Mouse (Mus musculus) midbrain, postnatal 0 days (tissue): ENCODE results near the gene Cybrd1. TPM values are rescaled to one million over a fixed set of nuclear protein-coding genes. Genes with fewer than 3 reads are reported as not detected.
A peak's percentile ranks its signal among the peaks of the same experiment; 100 is the strongest.

Source experiments
- ATAC-seq: fragments of 200-750 bp; cut with Nextera tagmentation; 2 replicates; pipeline ENCODE4 v1.8.0; 2017; ENCODE audit warnings: moderate number of reproducible peaks, mild to moderate bottlenecking, moderate TSS enrichment, moderate library complexity; ENCODE audit not compliant: low FRiP score
- DNase-seq: peaks from one replicate; pipeline ENCODE4 v3.0.0-alpha.2; 2015; ENCODE audit warnings: low spot score
- H3K27ac ChIP-seq: fragments of 300-500 bp; sonication (generic); 2 replicates; pipeline ENCODE4 v1.5.1; 2014; ENCODE audit warnings: low read depth, mild to moderate bottlenecking, low read length, mixed read lengths
- H3K27me3 ChIP-seq: fragments of 300-500 bp; sonication (generic); 2 replicates; pipeline ENCODE4 v1.6.1; 2014; ENCODE audit warnings: low read length, control low read depth, mixed read lengths; ENCODE audit not compliant: insufficient read depth
- H3K36me3 ChIP-seq: fragments of 300-500 bp; sonication (generic); 2 replicates; pipeline ENCODE4 v1.6.1; 2014; ENCODE audit warnings: low read length, control low read depth, mixed read lengths; ENCODE audit not compliant: insufficient read depth
- H3K4me1 ChIP-seq: fragments of 300-500 bp; sonication (generic); 2 replicates; pipeline ENCODE4 v1.6.1; 2014; ENCODE audit warnings: mild to moderate bottlenecking, control low read depth, antibody characterized with exemption, low read length, mixed read lengths; ENCODE audit not compliant: insufficient read depth
- H3K4me2 ChIP-seq: fragments of 300-500 bp; sonication (generic); 2 replicates; pipeline ENCODE4 v1.6.1; 2014; ENCODE audit warnings: low read depth, mild to moderate bottlenecking, low read length, mixed read lengths; ENCODE audit not compliant: poor library complexity, severe bottlenecking
- H3K4me3 ChIP-seq: fragments of 300-500 bp; sonication (generic); 2 replicates; pipeline ENCODE4 v1.5.1; 2014; ENCODE audit warnings: low read depth, mild to moderate bottlenecking, low read length, moderate library complexity
- H3K9ac ChIP-seq: fragments of 300-500 bp; sonication (generic); replicated peaks from 2 replicates; pipeline ENCODE4 v1.6.1; 2014; ENCODE audit warnings: mild to moderate bottlenecking, low read length, moderate library complexity, mixed read lengths; ENCODE audit not compliant: poor library complexity, severe bottlenecking
- H3K9me3 ChIP-seq: fragments of 300-500 bp; sonication (generic); 2 replicates; pipeline ENCODE4 v1.6.1; 2016; ENCODE audit warnings: low read length, control low read depth
- CTCF ChIP-seq: IDR thresholded peaks from 2 replicates; pipeline ENCODE4 v1.5.1; 2016; ENCODE audit warnings: antibody characterized with exemption, mild to moderate bottlenecking
- WGBS: fragments of 180-500 bp; shearing (Covaris S2); extraction: QIAGEN DNeasy Blood & Tissue Kit; methylation state at CpG from one replicate; pipeline ENCODE4 v1.1.7; 2014; 5-methylcytosine and 5-hydroxymethylcytosine counted together
- polyA plus RNA-seq: library from polyadenylated mRNA; unstranded; fragments of >200 nt; fragmentation: Nextera tagmentation; extraction: Ambion mirVana; gene quantifications from 2 replicates; pipeline ENCODE4 v1.2.1, GENCODE M21; 2015
- total RNA-seq: library from RNA; depleted of rRNA; stranded (reverse); fragments of >200 nt; gene quantifications from 2 replicates; pipeline ENCODE4 v1.2.3, GENCODE M21; 2014

The Cybrd1 gene
- total and polyA plus RNA-seq, 2 experiments from 2014 or later = 2.2 to 6.3 TPM

DNA sequence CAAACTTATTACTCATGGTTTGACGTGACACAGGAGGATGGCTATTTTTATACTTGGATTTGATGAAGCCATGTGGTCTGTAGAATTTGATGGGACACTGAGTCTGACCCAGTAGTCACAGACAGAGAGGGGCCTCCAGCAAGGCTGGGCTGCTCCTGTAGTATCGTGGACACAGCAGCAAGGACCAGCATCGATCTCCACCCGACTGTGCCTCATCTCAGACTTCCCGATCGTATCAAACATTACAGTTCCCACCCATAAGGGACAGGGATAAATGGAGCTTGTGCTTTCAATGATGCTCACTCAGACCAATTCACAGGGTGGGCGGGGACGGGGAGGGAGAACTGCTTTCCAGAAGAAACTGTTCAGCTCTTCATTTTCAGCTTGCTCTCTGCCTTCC, 40.2 kb downstream of the Cybrd1 start:
- Histone ChIP-seq H3K4me3 (no peak overlapping the region), H3K36me3 (no peaks in the 10 kb centered on the region), H3K4me1 (no peaks in the 10 kb centered on the region), H3K9me3 (no peaks in the 10 kb centered on the region), H3K9ac (no peak overlapping the region), H3K27me3 (no peaks in the 10 kb centered on the region), H3K27ac (no peak overlapping the region), H3K4me2 (no peak overlapping the region)
- WGBS = 96% methylated on average over 8 of the region's 8 CpGs
- no peak for DNase-seq
- no peak for TF ChIP-seq CTCF
- ATAC-seq = no peak

DNA sequence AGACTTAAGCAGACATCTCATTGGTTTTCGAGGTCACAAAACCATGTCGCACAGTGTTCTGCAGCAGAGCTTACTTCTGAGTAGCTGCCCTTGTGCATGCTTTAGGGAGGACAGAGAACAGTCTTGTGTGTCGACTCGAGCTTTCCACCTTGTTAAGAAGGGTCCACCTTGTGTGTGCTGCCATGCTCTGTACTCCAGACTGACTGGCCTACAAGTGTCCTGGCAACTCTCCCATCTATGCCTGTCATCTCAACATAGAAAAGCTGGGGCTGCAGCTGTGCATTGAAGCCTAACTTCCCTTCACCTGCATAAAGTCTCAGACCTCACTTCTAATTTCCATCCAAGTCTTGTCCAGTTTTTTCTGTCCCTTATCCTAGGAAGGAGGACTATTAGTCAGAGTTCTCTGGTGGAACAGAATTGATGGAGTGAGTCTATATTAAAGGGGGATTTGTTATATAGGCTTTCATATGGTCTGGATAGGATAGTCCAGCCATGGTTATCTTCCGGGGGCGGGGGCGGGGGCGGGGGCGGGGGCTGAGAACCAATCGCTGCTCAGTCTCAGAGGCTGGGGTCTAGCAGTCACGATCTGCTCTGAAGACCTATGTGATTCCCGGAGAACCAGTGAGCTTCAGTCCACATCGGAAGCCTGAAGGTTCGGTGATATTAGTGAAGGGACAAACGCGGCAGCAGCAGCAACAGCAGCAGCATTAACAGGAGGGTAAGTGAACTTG, 42.0 kb downstream of the Cybrd1 start:
- TF ChIP-seq CTCF = no peak
- ATAC-seq (0 out of 2 replicates have a peak, but pooled peaks have one; percentile 39), DNase-seq (no peak)
- WGBS = 68% methylated on average over 16 of the region's 16 CpGs
- Histone ChIP-seq H3K27me3 (no peaks in the 10 kb centered on the region), H3K9me3 (no peaks in the 10 kb centered on the region), H3K36me3 (no peaks in the 10 kb centered on the region), H3K9ac (no peak overlapping the region), H3K27ac (peak overlapping the region; percentile 69), H3K4me2 (peak overlapping the region; percentile 30; the same call in 1 of the 2 replicates), H3K4me1 (no peaks in the 10 kb centered on the region), H3K4me3 (peak overlapping the region; percentile 11; the same call in 1 of the 2 replicates)

- Histone ChIP-seq H3K9ac (no peak overlapping the region), H3K36me3 (no peaks in the 10 kb centered on the region), H3K4me3 (peak overlapping the region; percentile 11; the same call in 1 of the 2 replicates)
Measured at GRCm38 (mm10) chr2:71160307-71160861, 42.7 kb downstream of the Cybrd1 start.

DNA sequence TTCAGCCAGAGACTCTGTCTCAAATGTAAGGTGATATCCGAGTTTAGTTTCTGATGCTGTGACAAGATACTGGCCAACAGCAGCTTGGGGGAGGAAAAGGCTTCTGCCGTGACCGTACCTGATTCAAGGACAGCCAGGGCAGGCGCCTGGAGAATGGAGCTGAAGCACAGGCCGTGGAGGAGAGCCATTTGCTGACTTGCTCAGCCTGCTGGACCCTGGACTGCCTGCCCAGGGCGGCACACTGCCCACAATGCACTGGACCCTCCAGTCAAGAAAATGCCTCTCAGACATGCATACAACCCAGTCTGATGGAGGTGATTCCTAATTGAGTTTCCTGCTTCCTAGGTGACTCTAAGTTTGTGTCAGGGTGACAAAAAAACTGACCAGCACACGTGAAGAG, 43.8 kb downstream of the Cybrd1 start:
- no peaks in the 10 kb centered on the region for H3K27me3 ChIP-seq
- no peaks in the 10 kb centered on the region for H3K36me3 ChIP-seq
- ATAC-seq (no peak), DNase-seq (no peak)
- no peak overlapping the region for H3K4me2 ChIP-seq
- TF ChIP-seq CTCF = no peak
- H3K9ac ChIP-seq = no peak overlapping the region
- H3K4me1 ChIP-seq = no peaks in the 10 kb centered on the region
- WGBS = 91% methylated on average over 7 of the region's 7 CpGs
- no peak overlapping the region for H3K27ac ChIP-seq
- H3K4me3 ChIP-seq = no peak overlapping the region
- no peaks in the 10 kb centered on the region for H3K9me3 ChIP-seq

More at GRCm38 (mm10) chr2:71160307-71160861, 42.7 kb downstream of the Cybrd1 start:
- Histone ChIP-seq H3K9me3 (no peaks in the 10 kb centered on the region), H3K4me2 (peak overlapping the region; percentile 30), H3K27me3 (no peaks in the 10 kb centered on the region), H3K27ac (peak overlapping the region; percentile 69), H3K4me1 (no peaks in the 10 kb centered on the region)
- DNase-seq = peak; percentile 59
- peak; percentile 75 for ATAC-seq
- WGBS = 26% methylated on average over 11 of the region's 11 CpGs
- no peak for TF ChIP-seq CTCF

- Histone ChIP-seq H3K9me3 (no peaks in the 10 kb centered on the region), H3K4me3 (no peak overlapping the region), H3K27ac (no peak overlapping the region), H3K4me2 (no peak overlapping the region), H3K27me3 (no peaks in the 10 kb centered on the region), H3K9ac (no peak overlapping the region), H3K4me1 (no peaks in the 10 kb centered on the region), H3K36me3 (no peaks in the 10 kb centered on the region)
- WGBS = 82% methylated on average over 25 of the region's 25 CpGs
- ATAC-seq = no peak
- no peak for DNase-seq
- TF ChIP-seq CTCF = no peak
Measured at GRCm38 (mm10) chr2:71162831-71163621, 45.3 kb downstream of the Cybrd1 start.
